Mouse (Mus musculus) T-helper 2 cell (primary cell): ENCODE measurements around the gene Gm9887.

ENCODE experiments used
- in situ Hi-C: fragments of 300-600 bp; cut with MboI, MseI; formaldehyde crosslinking; loops from one replicate; pipeline ENCODE4 v1.15.1; 2025; ENCODE audit warnings: high pct_unique_total_duplicates

Gm9887 gene

DNA sequence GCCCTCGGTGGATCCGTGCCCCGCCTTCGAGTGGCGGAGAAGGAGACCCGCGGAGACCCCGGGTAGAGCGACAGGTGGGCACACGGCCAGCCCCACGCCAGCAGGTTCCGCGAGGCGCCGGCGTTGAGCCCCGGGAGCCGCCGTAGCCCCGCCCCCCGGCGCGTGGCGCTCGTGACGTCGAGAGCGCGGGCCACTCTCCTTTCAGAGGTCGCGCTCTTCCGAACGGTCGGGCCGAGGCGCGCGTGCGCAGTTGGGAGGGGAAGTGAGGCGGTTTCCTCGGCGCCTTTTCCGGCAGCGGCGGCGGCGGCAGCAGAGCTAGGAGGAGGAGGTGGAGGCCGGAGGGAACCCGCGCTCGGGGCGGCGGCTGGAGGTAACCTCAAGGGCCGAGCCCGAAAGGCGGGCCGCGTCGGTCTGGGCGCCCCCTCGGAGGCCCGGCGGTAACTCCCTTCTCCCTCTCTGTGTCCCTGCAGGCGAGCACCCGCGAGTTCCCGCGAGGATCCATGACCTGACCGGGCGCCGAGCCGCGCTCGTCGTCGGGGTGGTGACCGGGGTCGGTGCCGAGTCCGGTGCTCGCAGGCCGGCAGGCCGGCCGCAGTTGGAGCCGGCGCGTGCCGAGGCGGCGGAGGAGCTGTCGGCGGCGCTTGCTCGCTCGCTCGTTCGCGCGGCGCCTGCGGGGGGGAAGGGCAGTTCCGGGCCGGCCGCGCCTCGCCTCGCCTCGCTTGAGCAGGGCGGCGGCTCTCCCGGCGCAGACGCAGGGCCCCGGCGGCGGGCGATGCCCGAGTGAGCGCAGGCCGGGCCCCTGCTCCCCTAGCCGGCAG is at the start of gene Gm9887, which contains the start of gene Arf6:
Gm9887 (minus strand) TSS at position 605 of the 818 bp plus-strand sequence.
Arf6 (plus strand) TSS at position 297 of the 818 bp plus-strand sequence.
- in situ Hi-C loops = no loop called here

DNA sequence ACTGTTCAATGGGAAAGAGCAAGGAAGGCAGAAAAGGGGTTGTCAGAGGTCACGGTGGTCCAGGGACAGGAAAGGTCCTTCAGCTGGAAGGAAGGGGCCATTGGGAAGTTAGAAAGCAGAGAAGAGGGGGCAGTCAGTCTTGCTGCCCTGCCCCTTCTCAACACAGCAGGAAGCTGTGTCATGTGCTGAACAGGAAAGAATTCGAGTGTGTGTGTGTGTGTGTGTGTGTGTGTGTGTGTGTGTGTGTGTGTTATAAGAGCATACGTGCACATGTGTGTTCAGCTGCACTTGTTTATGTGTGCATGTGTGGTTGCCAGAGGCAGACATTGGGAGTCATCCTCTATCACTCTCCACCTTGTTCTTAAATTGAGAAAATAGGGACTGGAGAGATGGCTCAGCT is 48.5 kb upstream of the Gm9887 start:
- in situ Hi-C loops = no loop called here

DNA sequence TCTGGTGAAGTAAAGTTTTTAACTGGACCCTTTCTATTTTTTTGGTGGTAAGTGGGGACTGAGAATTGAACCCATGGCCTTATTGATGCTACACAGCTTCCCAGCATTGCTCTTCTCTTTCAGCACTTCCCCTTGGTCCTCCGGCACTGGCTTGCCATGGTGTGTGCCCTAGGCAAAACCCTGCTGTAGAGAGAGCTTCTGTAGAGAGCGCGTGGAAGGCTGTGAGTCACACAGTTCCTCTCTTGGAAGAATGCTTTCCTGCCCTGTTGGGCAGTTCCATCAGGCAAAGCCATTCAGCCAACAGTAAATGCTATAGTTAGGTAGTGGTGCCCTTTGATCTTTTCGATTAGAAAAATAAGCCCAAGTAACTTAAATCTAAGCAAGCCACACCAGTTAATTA is 47.3 kb upstream of the Gm9887 start:
- in situ Hi-C loops = loop anchor here (5.0 kb wide), 1 partner anchor 37 kb away; no protein-coding TSS in a partner anchor

DNA sequence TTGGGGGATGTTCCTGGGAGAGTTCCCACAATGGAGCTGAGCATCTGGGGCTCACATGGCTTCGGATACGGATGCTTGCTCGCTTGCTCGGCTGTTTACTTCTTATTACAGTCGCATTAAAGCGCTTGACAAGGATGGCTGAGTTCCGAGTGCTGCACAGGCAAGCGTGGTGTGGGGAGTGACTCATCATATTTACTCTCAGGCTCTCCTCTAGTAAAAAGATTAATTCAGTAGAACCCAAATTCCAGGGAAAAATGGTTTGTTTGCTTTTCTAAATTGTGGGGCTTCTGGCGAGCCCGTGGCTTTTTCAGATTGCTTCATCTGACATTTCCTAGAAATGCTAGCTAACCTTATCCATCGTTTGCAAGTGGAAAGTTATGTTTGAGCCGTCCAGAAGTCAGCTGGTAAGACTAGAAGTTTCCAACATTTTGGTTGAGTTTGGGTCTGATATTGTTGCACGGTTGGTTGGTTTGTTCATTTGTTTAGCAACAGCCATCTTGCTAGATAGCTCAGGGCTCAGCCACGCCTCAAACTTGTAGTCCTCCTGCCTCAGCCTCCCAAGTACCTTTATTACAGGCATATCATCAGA is 46.9 kb upstream of the Gm9887 start:
- in situ Hi-C loops = loop anchor here (5.0 kb wide), 1 partner anchor 37 kb away; no protein-coding TSS in a partner anchor

DNA sequence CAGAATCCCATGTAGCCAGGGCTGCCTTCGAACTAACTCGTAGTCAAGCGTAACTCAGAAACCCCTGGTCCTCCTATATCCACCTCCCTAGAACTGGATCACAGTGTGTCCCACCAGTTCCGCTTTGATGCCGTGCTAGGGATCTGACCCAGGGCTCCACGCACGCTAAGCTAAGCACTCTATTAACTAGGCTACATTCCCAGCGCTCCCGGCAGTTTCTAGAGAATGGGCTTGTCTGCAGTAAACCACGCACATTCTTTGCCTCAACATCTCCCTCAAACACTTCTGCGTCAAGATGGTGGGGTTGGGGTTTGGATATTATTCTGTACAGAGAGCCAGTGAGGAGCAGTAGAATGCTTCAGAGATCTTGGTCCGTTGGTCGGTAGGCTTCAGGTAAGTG is 46.3 kb upstream of the Gm9887 start:
- in situ Hi-C loops = loop anchor here (5.0 kb wide), 1 partner anchor 36 kb away; no protein-coding TSS in a partner anchor

DNA sequence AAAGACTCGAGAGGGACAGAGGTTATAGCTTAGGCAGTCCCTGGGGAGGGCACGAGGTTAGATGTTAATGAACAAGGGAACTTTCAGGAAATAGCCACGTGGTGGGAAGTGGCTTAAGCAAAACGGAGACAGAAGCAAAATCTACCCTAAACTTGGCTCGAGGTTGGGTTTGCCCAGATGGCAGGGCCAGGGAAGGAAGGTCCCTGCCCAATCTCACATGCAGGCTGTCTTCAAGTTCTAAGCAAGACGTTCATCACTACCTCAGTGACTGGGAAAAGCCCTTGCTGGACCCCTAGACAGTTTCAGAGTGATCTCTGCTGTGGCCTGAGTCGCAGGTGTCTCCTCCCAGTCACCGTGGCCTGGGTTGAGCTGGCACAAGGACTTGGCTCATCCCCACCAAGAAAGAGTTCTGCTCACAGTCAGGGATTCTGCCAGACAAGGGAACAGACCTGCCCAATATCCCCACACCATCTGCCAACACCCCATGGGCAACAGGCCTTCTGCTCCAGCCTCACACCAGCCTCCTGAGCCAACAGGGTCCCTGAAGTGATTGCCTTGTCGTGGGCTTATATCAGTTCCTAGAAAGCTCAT is 45.5 kb upstream of the Gm9887 start:
- in situ Hi-C loops = loop anchor here (5.0 kb wide), 1 partner anchor 35 kb away; no protein-coding TSS in a partner anchor

DNA sequence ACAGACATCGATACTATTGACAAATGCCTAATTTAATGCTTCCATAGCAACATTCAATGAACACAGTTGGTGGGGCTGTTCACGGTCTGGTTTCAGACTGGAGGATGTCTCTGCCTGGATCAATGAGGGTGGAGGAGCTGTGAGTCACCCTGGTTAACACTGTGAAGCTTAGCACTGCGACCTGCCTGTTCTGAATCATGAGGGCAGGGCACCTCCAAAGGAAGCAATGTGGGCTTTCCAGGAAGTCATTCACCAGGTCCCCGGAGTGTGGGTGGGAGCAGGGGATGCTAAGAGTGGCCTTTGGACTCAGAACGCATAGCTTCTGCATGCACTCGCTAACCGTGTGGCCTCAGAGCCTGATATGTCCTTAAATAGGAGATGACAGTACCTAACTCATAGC is 44.5 kb upstream of the Gm9887 start:
- in situ Hi-C loops = loop anchor here (5.0 kb wide), 1 partner anchor 34 kb away; no protein-coding TSS in a partner anchor

DNA sequence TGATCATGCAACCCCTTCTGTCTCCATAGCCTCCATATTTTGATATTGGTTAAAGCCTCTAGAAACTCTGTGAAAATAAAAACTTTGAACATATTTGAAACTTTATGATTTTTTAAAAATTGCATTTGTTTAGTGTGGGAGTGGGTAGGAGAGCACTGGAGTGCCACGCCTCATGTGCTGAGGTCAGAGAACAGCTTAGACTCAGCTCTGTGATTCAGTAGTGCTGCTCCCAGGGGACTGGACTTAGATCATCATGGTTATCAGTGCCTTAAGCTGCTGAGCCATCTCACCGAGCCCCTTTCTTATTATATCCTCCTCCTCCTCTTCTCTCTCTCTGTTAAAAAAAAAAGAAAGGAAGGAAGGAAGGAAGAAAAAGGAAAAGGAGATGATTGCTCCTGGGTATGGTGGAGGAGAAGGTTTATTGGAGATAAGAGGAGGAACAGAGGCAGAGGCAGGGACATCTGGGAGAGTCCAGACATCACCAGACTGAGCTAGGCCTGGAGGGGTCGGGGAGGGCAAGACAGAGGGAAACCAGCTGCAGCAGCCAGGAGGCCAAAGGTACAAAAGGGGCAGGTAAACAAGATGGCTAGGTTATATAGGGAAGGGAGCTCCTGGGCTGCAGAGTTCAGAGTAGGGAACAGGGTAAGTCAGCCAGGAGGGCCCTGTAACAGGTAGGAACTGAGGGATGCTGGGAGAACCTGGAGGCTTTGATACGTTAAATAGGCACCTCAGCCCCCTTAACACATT is 42.7 kb upstream of the Gm9887 start:
- in situ Hi-C loops = loop anchor here (5.0 kb wide), 1 partner anchor 33 kb away; no protein-coding TSS in a partner anchor

DNA sequence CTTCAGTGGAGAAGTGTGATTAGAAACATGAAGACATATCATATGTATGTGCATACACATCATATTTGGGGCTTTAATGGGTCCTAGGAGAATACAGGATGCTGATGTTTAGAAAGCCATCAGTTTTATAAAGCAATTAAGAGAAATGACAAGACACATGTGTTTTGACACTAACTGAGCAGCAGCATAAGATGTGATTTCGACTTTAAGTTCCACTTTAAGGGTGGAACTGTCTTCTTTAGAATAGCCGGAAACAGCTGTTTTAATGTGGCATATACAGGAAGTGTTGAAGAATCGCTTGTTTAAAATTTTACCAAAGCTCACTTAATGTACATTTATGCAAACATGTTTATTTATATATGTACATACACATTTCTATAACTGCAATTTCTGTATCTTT is 41.0 kb upstream of the Gm9887 start:
- in situ Hi-C loops = no loop called here

DNA sequence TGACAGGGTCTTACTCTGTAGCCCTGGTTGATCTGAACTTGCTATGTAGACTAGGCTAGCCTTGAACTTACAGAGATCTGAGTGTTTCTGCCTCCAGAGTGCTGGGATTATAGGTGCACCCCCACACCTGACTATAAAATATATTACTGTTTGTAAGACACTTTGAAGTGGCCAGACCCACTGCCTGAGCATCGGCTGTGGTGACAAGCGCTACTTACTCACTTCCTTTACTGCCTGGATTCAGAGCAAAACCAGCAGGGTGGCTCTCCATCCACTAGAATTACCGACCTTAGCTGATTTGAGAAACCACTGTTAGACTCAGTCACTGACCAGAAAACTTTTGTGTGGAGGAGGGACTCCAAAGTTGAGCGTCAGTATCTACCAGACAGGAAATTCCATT is 39.7 kb upstream of the Gm9887 start:
- in situ Hi-C loops = no loop called here

DNA sequence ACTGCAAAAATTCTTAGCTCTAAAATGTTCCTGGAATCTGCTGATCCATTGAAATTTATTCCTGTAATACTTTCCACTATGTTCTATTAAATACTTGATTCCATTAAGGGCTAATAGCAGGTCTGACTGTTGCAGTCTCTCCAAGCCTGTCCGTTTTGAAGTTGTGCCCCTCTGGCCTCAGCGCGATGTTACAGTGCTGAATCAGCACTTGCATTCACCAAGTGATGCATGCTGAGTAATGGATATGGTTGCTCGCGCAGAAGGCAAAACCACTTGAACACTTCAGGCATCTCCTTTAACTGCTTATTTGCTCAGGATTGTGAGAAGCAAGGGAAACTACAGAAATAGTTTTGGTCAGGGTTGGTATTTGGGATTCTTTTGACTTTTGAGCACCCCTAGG is 38.5 kb upstream of the Gm9887 start:
- in situ Hi-C loops = no loop called here

DNA sequence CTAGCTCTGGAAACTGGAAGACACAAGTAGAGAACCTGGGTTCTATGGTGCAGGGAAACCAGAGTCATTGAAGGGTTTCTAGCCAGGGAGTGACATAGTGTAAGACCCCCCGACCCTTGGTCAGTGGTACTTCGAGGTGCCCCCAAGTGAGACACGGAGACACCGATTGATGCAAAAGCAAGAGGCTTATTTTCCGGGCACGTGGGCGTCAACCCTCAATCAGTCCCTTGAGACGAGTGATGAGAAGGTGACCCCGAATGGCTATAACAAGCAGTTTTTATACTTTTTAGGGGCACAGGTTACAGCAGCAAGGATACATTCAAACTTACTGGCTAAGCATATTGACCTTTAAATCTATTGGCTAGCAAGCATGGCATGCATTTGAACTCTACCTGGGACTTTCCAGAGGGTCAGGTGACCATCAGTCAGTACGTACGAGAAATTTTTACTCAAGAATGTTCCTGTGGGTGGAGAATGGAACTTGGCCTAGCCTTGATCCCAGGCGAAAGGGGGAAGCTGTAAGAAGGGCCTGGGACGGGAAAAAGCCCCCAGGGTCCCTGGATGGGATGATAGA is 30.4 kb upstream of the Gm9887 start:
- in situ Hi-C loops = no loop called here

DNA sequence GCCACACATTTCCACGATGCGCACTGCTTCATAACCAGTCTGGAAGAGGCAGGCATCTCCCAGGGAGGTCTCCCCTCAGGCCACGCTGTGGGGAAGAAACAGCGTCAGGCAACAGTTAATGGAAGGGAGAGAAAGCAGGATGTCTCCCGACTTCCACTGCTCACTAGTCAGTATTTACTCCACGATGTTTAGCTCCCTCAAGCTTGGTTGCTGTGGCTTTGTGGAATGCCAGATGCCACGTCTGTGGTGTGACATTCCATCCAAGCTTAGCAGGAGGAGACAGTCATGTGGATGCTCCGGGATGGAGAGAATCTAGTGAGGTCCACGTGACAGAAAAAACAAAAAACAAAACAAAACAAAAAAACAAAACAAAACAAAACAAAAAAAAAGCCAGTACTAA is 29.8 kb upstream of the Gm9887 start:
- in situ Hi-C loops = no loop called here

DNA sequence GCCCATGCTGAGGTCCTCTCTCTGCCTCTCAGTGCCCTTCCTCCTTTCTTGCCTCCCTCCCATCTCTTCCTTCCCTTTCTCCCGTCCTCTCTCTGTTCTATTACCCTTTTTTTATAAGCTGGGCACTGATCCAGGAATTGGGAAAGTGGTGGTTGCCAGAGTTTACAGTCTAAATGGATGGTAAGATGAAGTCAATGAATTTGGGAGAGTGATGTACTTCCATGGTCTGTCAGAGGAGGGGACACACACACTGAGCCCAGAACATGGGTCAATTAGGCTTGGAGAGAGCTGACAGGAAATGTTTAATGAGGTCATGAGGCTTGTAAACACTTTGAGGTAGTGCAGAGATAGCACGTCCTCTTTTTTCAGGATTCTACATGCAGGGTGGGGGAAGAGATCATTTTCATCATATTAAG is 28.6 kb upstream of the Gm9887 start:
- in situ Hi-C loops = no loop called here

DNA sequence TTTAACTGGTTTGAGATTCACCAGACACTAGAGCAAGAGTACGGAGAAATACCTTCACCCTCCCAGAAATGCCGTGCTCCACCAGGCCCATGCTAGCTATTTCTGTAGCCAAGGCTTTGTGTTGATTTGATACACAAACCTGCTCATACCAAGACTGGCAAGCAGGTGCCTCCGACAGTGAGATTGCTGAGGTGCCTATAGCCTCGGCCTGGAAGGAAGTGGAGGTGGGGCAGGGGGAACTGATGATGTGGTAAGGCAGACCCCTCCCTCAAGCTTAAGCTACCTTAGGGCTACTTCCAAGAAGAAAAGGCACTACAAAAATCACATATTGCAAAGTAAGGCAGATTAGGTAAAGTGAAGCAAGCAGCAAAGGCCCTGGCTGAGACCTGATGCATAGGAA is 28.1 kb upstream of the Gm9887 start:
- in situ Hi-C loops = no loop called here

DNA sequence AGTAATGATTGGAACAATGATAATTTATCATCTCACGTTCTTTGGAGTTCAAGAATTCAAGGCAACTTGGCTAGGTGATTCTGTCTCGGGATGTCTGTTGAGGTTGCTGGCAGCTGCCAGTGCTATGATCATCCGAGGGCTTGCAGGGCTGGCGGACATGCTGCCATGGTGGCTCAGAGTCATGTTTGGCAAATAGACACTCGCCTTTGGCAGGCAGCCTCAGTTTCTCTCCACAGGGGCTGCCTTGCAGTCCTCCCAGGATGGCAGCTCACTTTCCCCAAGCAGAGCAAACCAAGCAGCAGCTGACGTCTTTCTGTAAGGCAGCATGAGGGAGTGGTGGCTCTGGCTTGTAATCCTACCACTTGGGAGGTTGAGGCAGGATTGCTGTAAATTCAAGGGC is 22.2 kb upstream of the Gm9887 start:
- in situ Hi-C loops = no loop called here

DNA sequence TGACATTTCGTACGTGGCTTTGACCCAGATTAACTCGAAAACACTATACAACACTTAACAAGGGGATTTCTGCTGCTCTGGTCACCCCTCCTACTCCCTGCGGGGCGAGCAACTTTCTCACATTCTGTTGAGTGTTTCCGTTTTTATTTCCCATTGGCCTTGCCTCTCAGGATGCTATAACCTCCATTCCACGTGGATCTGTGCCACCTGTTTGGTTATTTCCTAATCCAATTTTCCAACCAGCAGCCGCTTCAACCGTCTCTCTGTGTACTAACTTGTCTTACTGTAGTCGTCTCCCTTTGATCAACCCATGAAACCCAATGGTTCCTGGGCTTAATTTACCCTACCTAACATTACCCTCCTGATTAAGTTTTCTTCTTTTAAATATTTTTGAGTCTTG is 20.8 kb upstream of the Gm9887 start:
- in situ Hi-C loops = no loop called here

DNA sequence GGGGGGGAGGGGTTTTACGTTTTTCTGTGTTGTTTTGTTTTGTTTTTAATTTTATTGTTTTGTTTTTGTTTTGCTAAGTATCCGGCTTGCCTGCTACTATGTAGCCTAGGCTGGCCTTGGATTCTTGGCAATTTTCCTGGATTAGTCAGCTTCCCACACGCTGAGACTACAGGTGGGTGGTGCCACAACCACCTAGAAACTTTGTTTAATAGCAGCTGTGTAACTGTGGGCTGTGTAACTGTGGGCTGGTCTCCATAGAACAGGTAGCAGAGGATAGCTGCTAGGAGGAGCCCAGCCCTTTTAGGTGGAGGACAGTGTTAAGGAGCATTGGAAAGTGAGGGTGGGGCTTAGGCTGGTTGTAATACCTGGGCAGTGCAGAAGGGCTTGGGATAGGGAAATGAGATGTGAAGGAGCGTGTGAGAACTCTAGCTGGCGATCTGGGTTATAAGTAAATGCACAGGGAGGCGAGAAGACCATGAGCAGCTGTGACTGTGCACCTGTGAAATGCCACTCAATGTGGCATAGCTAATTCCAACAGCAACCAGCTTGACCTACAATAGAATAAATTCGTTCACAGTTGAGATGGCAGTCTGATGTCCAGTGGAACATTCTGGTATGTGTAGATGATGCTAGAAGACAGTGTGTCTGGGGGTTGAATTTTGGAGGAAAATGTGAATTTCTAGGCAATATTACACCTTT is 17.9 kb upstream of the Gm9887 start:
- in situ Hi-C loops = no loop called here

DNA sequence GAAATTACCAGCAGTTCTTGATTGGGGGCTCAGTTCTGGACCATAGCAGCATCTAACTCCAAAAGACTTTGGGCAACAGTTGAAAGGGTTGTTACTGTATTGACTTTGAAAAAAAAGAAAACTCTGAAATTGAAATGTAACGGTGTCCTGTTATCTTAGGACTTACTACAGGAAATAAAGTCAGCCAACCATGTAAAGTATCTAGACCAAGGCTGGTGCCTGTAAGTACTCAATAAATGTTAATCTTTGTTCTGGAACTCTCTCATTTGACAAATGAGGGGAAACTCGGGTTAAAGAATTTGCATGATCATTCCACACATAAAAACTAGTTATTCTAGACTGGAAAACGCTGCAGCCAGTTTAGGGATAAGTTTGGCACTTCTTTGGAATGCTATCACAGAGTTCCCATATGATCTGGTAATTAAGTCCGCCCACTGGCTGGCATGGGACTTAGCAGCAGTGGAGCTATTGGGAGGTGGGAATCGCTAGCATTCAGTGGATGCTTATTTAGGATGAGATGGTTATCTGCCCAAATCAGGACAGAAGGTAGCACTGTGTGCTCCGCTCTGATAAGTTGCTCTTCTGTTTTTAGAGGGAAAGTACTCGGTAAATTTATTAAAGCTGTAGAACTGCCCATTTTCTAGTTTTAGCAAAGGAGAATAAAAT is 17.1 kb upstream of the Gm9887 start:
- in situ Hi-C loops = no loop called here

DNA sequence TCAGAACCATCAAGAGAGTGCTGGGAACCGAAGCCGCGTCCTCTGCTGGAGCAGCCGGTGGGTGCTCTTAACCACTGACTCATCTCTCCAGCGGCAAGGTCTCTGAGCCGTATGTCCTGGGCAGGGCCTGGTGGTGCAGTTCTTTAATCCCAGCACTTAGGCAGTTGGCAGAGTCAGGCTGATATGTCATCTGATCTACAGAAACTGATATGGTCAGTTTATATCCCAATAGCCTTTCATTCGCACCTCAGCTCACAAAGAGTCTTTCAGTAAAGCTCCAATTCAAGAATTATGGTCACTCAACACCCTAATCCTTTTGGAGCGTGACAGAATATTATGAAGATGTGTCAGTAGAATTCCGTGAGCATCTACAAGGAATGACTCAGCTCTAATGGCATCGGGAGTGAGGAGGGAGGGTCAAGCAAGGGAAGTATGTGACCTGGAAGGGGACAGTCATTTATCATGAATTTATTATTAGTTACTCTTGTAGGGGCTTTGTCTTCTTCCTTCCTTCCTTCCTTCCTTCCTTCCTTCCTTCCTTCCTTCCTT is 16.1 kb upstream of the Gm9887 start:
- in situ Hi-C loops = no loop called here
